Mouse (Mus musculus) cortical plate, adult 2 months (tissue): ENCODE measurements around the gene Coq3.

Experiments
- CTCF ChIP-seq: fragments of 200-500 bp; IDR thresholded peaks from 2 replicates; pipeline ENCODE4 v1.5.1; 2011; ENCODE audit warnings: mild to moderate bottlenecking, control low read depth, low read length; ENCODE audit not compliant: insufficient read depth; ENCODE audit errors: extremely low read depth
- POLR2A ChIP-seq: fragments of 200-500 bp; IDR thresholded peaks from 2 replicates; pipeline ENCODE4 v1.6.1; 2011; ENCODE audit warnings: mild to moderate bottlenecking, low read length, control low read depth; ENCODE audit not compliant: insufficient read depth; ENCODE audit errors: extremely low read depth

GRCm38 (mm10) chr4:21931772-21932630 is 52.5 kb downstream of the Coq3 start:
- TF ChIP-seq POLR2A = 0 out of 2 replicates have a peak, but pooled peaks have one; percentile 7
- TF ChIP-seq CTCF = no peak
